Mouse (Mus musculus) intestine, postnatal 0 days (tissue): ENCODE measurements at regions not wholly inside any gene's neighbourhood (a gene's known extent, or its start where the extent isn't known, plus 50 kb on each side); places are given as distances from the start of the nearest gene placed in this dataset.

Experiments
- ATAC-seq: fragments of 200-750 bp; cut with Nextera tagmentation; 2 replicates; pipeline ENCODE4 v1.8.0; 2017; ENCODE audit warnings: mild to moderate bottlenecking, moderate TSS enrichment, moderate library complexity
- H3K27ac ChIP-seq: fragments of 300-500 bp; sonication (generic); 2 replicates; pipeline ENCODE4 v1.5.1; 2014; ENCODE audit warnings: mild to moderate bottlenecking, low read depth, low read length, moderate library complexity
- H3K27me3 ChIP-seq: fragments of 300-500 bp; sonication (generic); replicated peaks from 2 replicates; pipeline ENCODE4 v1.6.1; 2014; ENCODE audit warnings: low read length, mixed read lengths; ENCODE audit not compliant: control insufficient read depth, insufficient read depth
- H3K36me3 ChIP-seq: fragments of 300-500 bp; sonication (generic); 2 replicates; pipeline ENCODE4 v1.6.1; 2014; ENCODE audit warnings: mild to moderate bottlenecking, moderate library complexity; ENCODE audit not compliant: control insufficient read depth, insufficient read depth
- H3K4me1 ChIP-seq: fragments of 300-500 bp; sonication (generic); replicated peaks from 2 replicates; pipeline ENCODE4 v1.6.1; 2014; ENCODE audit warnings: antibody characterized with exemption, low read length, mixed read lengths; ENCODE audit not compliant: control insufficient read depth, insufficient read depth
- H3K4me2 ChIP-seq: fragments of 300-500 bp; sonication (generic); replicated peaks from 2 replicates; pipeline ENCODE4 v1.6.1; 2014; ENCODE audit warnings: low read depth, mild to moderate bottlenecking, moderate library complexity
- H3K4me3 ChIP-seq: fragments of 300-500 bp; sonication (generic); 2 replicates; pipeline ENCODE4 v1.5.1; 2014; ENCODE audit warnings: low read depth, low read length
- H3K9ac ChIP-seq: fragments of 300-500 bp; sonication (generic); 2 replicates; pipeline ENCODE4 v1.6.1; 2014; ENCODE audit warnings: mild to moderate bottlenecking, low read depth, low read length
- H3K9me3 ChIP-seq: fragments of 300-500 bp; sonication (generic); 2 replicates; pipeline ENCODE4 v1.6.1; 2016; ENCODE audit warnings: mixed run types; ENCODE audit not compliant: control insufficient read depth
- CTCF ChIP-seq: sonication (generic); IDR thresholded peaks from 2 replicates; pipeline ENCODE4 v1.5.1; 2016; ENCODE audit warnings: low read depth, mild to moderate bottlenecking, control low read depth, antibody characterized with exemption, moderate library complexity
- WGBS: fragments of 180-500 bp; shearing (Covaris S2); extraction: QIAGEN DNeasy Blood & Tissue Kit; methylation state at CpG from one replicate; pipeline ENCODE4 v1.1.7; 2014; 5-methylcytosine and 5-hydroxymethylcytosine counted together

DNA sequence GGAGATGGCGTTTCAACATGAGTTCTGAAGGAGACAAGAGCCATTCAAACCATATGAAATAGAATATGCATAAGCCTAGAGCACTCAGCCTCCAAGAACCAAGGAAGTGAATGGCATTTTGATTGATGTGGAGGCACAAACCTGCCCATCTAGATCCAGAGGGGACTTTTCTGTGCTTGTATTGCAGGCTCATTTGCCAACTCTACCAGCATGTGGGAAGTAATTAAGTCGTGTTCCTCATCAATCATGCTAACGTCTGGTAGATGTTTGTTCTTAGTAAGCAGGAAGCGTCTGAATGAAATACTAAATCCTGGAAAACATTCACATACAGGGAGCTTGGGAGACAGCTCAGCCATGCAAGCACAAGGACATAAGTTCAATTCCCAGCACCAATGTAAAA lies 499.9 kb downstream of the Pdcd6ip start:
- Histone ChIP-seq H3K27ac (no peak overlapping the region), H3K36me3 (no peaks in the 10 kb centered on the region), H3K4me2 (no peak overlapping the region), H3K27me3 (no peaks in the 10 kb centered on the region), H3K9ac (no peak overlapping the region), H3K4me3 (no peak overlapping the region), H3K9me3 (no peaks in the 10 kb centered on the region), H3K4me1 (no peaks in the 10 kb centered on the region)
- ATAC-seq, result no peak
- no peak for TF ChIP-seq CTCF
- 54% methylated on average over 4 of the region's 4 CpGs for WGBS

DNA sequence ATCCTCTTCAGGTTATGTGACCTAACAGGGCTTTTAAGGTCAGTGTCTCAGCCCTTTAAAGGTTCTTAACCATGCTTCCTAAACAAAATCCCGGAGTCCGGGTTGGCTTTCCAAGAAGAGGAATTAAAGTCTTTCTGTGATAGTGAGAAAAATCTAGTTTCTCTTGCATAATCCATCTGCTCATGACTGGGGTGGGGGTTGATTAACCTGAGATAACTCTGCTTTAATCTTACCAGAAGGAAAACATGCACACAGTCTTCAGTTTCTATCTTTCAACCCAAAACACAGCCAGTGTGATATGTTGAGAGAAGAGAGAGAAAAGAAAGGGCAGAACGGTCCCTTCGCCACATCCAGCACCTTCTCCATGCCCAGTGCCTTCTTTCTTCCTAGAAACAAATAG lies 508.8 kb downstream of the Pdcd6ip start:
- H3K4me1 ChIP-seq, result no peaks in the 10 kb centered on the region
- no peaks in the 10 kb centered on the region for H3K27me3 ChIP-seq
- no peak for ATAC-seq
- no peaks in the 10 kb centered on the region for H3K36me3 ChIP-seq
- H3K9me3 ChIP-seq, result no peaks in the 10 kb centered on the region
- no peak overlapping the region for H3K9ac ChIP-seq
- H3K4me2 ChIP-seq, result no peak overlapping the region
- no peak overlapping the region for H3K4me3 ChIP-seq
- no peak for TF ChIP-seq CTCF
- no peak overlapping the region for H3K27ac ChIP-seq
- WGBS, result 90% methylated on average over 4 of the region's 4 CpGs

DNA sequence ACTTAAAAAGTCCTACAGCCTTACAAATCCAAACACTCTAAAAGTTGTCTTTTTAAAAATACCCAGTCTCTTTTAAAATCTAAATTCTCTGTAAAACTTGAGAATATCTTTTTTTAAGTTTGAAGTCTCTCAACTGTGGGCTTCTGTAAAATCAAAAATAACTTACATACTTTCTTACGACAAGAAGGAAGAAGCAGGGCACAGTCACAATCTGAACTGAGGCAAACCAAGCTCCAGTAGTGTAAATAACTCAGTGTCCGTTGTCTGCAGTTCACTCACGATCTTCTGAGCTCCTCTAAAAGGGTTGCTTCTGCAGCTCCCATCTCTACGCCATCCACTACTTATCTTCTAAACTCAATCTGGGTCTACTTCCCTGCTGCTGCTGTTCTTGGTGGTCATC lies 512.5 kb downstream of the Pdcd6ip start:
- ATAC-seq, result no peak
- Histone ChIP-seq H3K27me3 (no peaks in the 10 kb centered on the region), H3K36me3 (no peaks in the 10 kb centered on the region), H3K4me2 (no peak overlapping the region), H3K27ac (no peak overlapping the region), H3K9ac (no peak overlapping the region), H3K4me1 (no peaks in the 10 kb centered on the region), H3K4me3 (no peak overlapping the region), H3K9me3 (no peaks in the 10 kb centered on the region)
- WGBS, result 84% methylated on average over 4 of the region's 4 CpGs
- TF ChIP-seq CTCF, result no peak

DNA sequence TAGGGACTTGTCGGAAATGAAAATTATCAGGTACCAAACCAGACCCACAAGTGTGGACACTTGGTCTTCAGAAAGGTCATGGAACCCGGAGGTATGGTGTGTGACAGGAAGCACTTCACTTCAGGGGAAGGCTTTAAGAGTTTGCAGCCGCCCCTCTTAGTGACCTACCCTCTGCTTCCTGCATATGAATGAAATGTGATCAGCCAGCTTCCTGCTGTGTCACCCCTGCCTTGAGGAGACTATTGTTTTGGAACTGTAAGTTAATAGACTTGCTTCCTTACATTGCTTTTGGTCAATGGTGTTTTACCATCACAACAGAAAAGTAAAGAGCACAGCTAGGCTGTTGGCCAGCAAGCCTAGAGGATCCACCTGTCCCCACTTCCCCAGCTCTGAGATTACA lies 515.3 kb downstream of the Pdcd6ip start:
- Histone ChIP-seq H3K27me3 (no peaks in the 10 kb centered on the region), H3K9me3 (no peaks in the 10 kb centered on the region), H3K36me3 (no peaks in the 10 kb centered on the region), H3K9ac (no peak overlapping the region), H3K4me1 (no peaks in the 10 kb centered on the region), H3K4me3 (no peak overlapping the region), H3K27ac (no peak overlapping the region), H3K4me2 (no peak overlapping the region)
- no peak for ATAC-seq
- 64% methylated on average over 3 of the region's 3 CpGs for WGBS
- no peak for TF ChIP-seq CTCF

DNA sequence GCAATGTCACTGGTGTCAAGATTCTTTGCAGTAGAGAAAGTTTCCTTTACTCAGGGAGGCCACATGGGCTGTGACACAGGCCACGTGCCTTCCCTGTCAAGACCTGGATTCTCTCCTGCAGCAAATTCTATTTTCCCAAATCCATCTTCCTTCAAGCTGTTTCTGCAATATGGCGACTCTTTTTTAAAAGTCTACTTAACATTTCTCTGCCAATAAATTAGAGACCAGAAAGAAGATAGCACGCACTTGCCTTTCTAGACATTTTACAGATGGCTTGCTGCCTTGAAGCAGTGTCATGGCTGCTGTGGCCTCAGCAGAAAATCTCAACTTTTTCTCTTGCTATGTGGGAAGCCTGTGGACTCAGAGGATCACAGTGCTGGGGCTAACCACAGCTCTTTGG lies 516.9 kb downstream of the Pdcd6ip start:
- Histone ChIP-seq H3K27ac (no peak overlapping the region), H3K4me2 (no peak overlapping the region), H3K9me3 (no peaks in the 10 kb centered on the region), H3K4me3 (no peak overlapping the region), H3K36me3 (no peaks in the 10 kb centered on the region), H3K4me1 (no peaks in the 10 kb centered on the region), H3K9ac (no peak overlapping the region), H3K27me3 (no peaks in the 10 kb centered on the region)
- ATAC-seq, result no peak
- 76% methylated on average over 3 of the region's 3 CpGs for WGBS
- TF ChIP-seq CTCF, result no peak

DNA sequence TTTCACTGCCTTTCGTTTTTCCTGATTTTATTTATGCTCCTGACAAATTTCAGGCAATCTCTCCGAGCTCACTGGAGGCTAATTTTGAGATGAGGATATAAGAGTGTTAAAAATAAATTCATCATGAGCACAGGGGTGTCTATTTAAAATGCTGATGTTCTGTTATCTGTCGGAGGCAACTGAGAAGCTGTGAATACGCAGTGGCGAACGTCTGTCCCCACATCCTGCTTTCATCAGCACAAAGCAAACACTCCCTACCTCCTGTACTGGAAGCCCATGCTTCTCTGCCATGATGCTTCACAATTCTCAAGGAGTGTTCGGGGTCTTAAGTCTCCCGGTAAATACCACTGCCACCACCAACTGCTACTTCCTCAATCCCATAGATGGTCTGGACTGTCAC lies 526.9 kb downstream of the Pdcd6ip start:
- Histone ChIP-seq H3K36me3 (no peaks in the 10 kb centered on the region), H3K4me1 (no peaks in the 10 kb centered on the region), H3K27ac (no peak overlapping the region), H3K27me3 (no peaks in the 10 kb centered on the region), H3K4me2 (no peak overlapping the region), H3K9me3 (no peaks in the 10 kb centered on the region), H3K4me3 (no peak overlapping the region), H3K9ac (no peak overlapping the region)
- 69% methylated on average over 8 of the region's 8 CpGs for WGBS
- no peak for TF ChIP-seq CTCF
- ATAC-seq, result no peak

DNA sequence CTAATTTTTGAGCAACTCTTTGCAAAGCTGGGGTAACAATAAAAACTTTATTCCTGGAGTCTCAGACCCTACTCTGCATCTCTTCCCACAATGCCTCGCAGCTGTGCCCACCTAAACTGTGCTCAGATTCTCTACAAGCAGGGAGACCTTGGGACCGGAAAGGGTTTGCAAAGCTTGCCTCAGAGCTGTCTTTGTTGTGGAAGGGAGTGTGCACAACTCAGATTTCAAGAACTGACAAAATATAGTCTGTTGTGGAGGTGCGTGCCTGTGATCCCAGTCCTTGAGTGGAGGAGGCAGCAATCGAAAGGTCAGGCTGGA lies 530.2 kb downstream of the Pdcd6ip start:
- no peak for ATAC-seq
- Histone ChIP-seq H3K9me3 (no peaks in the 10 kb centered on the region), H3K36me3 (no peaks in the 10 kb centered on the region), H3K27ac (no peak overlapping the region), H3K4me1 (no peaks in the 10 kb centered on the region), H3K27me3 (no peaks in the 10 kb centered on the region), H3K4me2 (no peak overlapping the region), H3K4me3 (no peak overlapping the region), H3K9ac (no peak overlapping the region)
- no peak for TF ChIP-seq CTCF
- 87% methylated on average over 4 of the region's 4 CpGs for WGBS
